Comparison of ENCODE assay signal across 9 mouse cellular contexts in genomic region chr11:3918738-3919137, GRCm38 (mm10). TPM values are rescaled to one million over a fixed set of nuclear protein-coding genes. Genes with fewer than 3 reads are reported as not detected.
DNase-seq lines count a peak whose midpoint lies in the region; ATAC-seq and TF ChIP-seq lines count a peak whose summit lies in the region.
"Had no signal": no experiment of that assay in that cellular context is flagged by ENCODE, and none has a peak within 500 bp of the region (broad histone marks: within the 10 kb centered on the region; RNA-seq: fewer than 3 reads in every experiment).

No protein-coding gene starts in this region.

- peak; percentile 63 to 73 (median 72) for TF ChIP-seq CTCF in MEL (IDR thresholded peaks at IDR 0.05 in 2 of 3, conservative IDR thresholded peaks at IDR 0.05 in 1 of 3; ENCODE audit: control insufficient read depth in 1 of 3, insufficient read depth in 1 of 3, low read depth in 2 of 3, low read length in 3 of 3, poor library complexity in 1 of 3, severe bottlenecking in 1 of 3)

- TF ChIP-seq EP300 in MEL (IDR thresholded peaks at IDR 0.05; ENCODE audit: low read depth in 1 of 2, low read length in 2 of 2), result no peak

- DNase-seq in cerebellum, postnatal 14 days, result peak; percentile 70 to 76
- DNase-seq in cerebellum, adult 11-12 months, result no peak
- DNase-seq in left cerebral cortex, postnatal 4 days, result peak; percentile 60
- no peak for DNase-seq in left cerebral cortex, postnatal 10 days (ENCODE audit: extremely low spot score in 1 of 2, low spot score in 2 of 2)
- DNase-seq in MEL (ENCODE audit: low read depth, low spot score), result peak; percentile 78
- DNase-seq in lung, postnatal 14 days, result peak; percentile 36
- DNase-seq in spleen, postnatal 36 days (ENCODE audit: low spot score in 2 of 2), result no peak

- no peak for TF ChIP-seq POLR2A in MEL (IDR thresholded peaks at IDR 0.05; ENCODE audit: control insufficient read depth in 1 of 2, insufficient read depth in 1 of 2, low read depth in 1 of 2, low read length in 2 of 2, poor library complexity in 1 of 2)

- intact Hi-C loops in left cerebral cortex, postnatal 4 days (cut with DNase I), result loop anchor here (10.0 kb wide), 2 partner anchors 214 to 384 kb away; no protein-coding TSS in a partner anchor
- intact Hi-C loops in left cerebral cortex, postnatal 10 days (cut with DNase I), result loop anchor here (10.0 kb wide), 2 partner anchors 224 to 384 kb away; no protein-coding TSS in a partner anchor

- no peak overlapping the region for H3K4me3 ChIP-seq in MEL (ENCODE audit: control insufficient read depth in 1 of 2, insufficient read depth in 1 of 2, low read depth in 2 of 2, low read length in 2 of 2)
- H3K4me3 ChIP-seq in heart, embryonic 11.5 days (ENCODE audit: low read depth, low read length), result no peak overlapping the region
- H3K4me3 ChIP-seq: hindbrain, embryonic 12.5 days had no signal

- no peak overlapping the region for H3K4me2 ChIP-seq in heart, embryonic 11.5 days
- H3K4me2 ChIP-seq: hindbrain, embryonic 12.5 days had no signal

- H3K27me3 ChIP-seq in MEL (ENCODE audit: control insufficient read depth in 1 of 2, insufficient read depth in 2 of 2, low read length in 2 of 2), result no peaks in the 10 kb centered on the region
- no peaks in the 10 kb centered on the region for H3K27me3 ChIP-seq in heart, embryonic 11.5 days (ENCODE audit: control insufficient read depth, insufficient read depth, low read length)
- H3K27me3 ChIP-seq: hindbrain, embryonic 12.5 days had no signal

- H3K36me3 ChIP-seq in MEL (ENCODE audit: control insufficient read depth in 1 of 2, insufficient read depth in 2 of 2, low read length in 2 of 2), result peaks cover 0 to 6% of the 10 kb centered on the region in 2 experiments; a peak in 1 of 4 replicates
- H3K36me3 ChIP-seq in heart, embryonic 11.5 days (ENCODE audit: control insufficient read depth, insufficient read depth, low read length), result peaks cover 8% of the 10 kb centered on the region

- H3K9ac ChIP-seq in MEL (ENCODE audit: control insufficient read depth, low read depth, low read length, poor library complexity, severe bottlenecking), result no peak overlapping the region
- H3K9ac ChIP-seq in heart, embryonic 11.5 days (ENCODE audit: low read depth, low read length), result no peak overlapping the region
- H3K9ac ChIP-seq: hindbrain, embryonic 12.5 days had no signal

- WGBS in heart, embryonic 11.5 days (ENCODE audit: insufficient replicate concordance), result 82% methylated on average over 1 of the region's 1 CpGs

- H3K4me1 ChIP-seq in MEL (ENCODE audit: control insufficient read depth in 1 of 2, insufficient read depth in 2 of 2, low read length in 2 of 2), result peaks cover 6 to 16% of the 10 kb centered on the region in 2 experiments
- peaks cover 7% of the 10 kb centered on the region; the same call in 1 of the 2 replicates for H3K4me1 ChIP-seq in heart, embryonic 11.5 days (ENCODE audit: control insufficient read depth, insufficient read depth, low read length)

- H3K79me2 ChIP-seq in MEL (ENCODE audit: control insufficient read depth, insufficient read depth, low read length, poor library complexity), result no peaks in the 10 kb centered on the region; the same call in 1 of the 2 replicates

- ATAC-seq in heart, embryonic 11.5 days (replicated peaks; ENCODE audit: insufficient number of reproducible peaks, low FRiP score, low TSS enrichment), result no peak

- H3K9me3 ChIP-seq in MEL (replicated peaks; ENCODE audit: insufficient read depth, low read length), result no peaks in the 10 kb centered on the region
- H3K9me3 ChIP-seq in heart, embryonic 11.5 days (replicated peaks; ENCODE audit: control insufficient read depth, low read length), result no peaks in the 10 kb centered on the region
- H3K9me3 ChIP-seq: hindbrain, embryonic 12.5 days had no signal

- H3K27ac ChIP-seq in MEL (ENCODE audit: control insufficient read depth, low read depth, low read length), result no peak overlapping the region
- H3K27ac ChIP-seq in heart, embryonic 11.5 days (ENCODE audit: low read depth, low read length), result no peak overlapping the region
- H3K27ac ChIP-seq: hindbrain, embryonic 12.5 days had no signal

- TF ChIP-seq RAD21 in MEL (IDR thresholded peaks at IDR 0.05; ENCODE audit: low read depth, low read length), result peak; percentile 49

TF ChIP-seq in MEL, 35 proteins besides CTCF, POLR2A, EP300 and RAD21:
- TF ChIP-seq UBTF (IDR thresholded peaks at IDR 0.05; ENCODE audit: borderline replicate concordance, insufficient read depth, low read depth, low read length) (no peak), RCOR1 (IDR thresholded peaks at IDR 0.05; ENCODE audit: low read depth, low read length) (peak; percentile 16; the same call in 1 of the 2 replicates), BHLHE40 (IDR thresholded peaks at IDR 0.05; ENCODE audit: borderline replicate concordance, low read depth, low read length) (no peak), MXI1 (IDR thresholded peaks at IDR 0.05; ENCODE audit: low read depth, low read length) (0 out of 2 replicates have a peak, but pooled peaks have one; percentile 49), NRF1 (IDR thresholded peaks at IDR 0.05; ENCODE audit: insufficient read depth, low read depth, low read length, poor library complexity, severe bottlenecking) (no peak), USF1 (IDR thresholded peaks at IDR 0.05; ENCODE audit: low read depth, low read length) (peak; percentile 48; the same call in 1 of the 2 replicates), MEF2A (IDR thresholded peaks at IDR 0.05; ENCODE audit: extremely low read depth, insufficient replicate concordance, low read depth, low read length, poor library complexity, severe bottlenecking) (no peak), GATA1 (IDR thresholded peaks at IDR 0.05; ENCODE audit: low read depth, low read length) (no peak), MYC (IDR thresholded peaks at IDR 0.05; ENCODE audit: low read depth, low read length) (peak; percentile 98), ZNF384 (IDR thresholded peaks at IDR 0.05; ENCODE audit: low read depth, low read length) (no peak), SMC3 (IDR thresholded peaks at IDR 0.05; ENCODE audit: low read depth, low read length) (peak; percentile 54), MAX (IDR thresholded peaks at IDR 0.05; ENCODE audit: low read length) (peak; percentile 77), ELF1 (IDR thresholded peaks at IDR 0.05; ENCODE audit: low read depth, low read length) (no peak), HCFC1 (IDR thresholded peaks at IDR 0.05; ENCODE audit: low read depth, low read length) (0 out of 2 replicates have a peak, but pooled peaks have one; percentile 39)

RNA-seq across cellular contexts. Expression of gene Slc35e4, which starts 4.3 kb away (rescaled TPM):
- total RNA-seq in left cerebral cortex, postnatal 4 days (2021), result 10 to 100 TPM; 19.8 to 20.9 TPM
- 10 to 100 TPM; 25.2 to 27.7 TPM for total RNA-seq in left cerebral cortex, postnatal 10 days (2021)
- total RNA-seq in MEL (2012; rRNA removed), result 12.1 and 13.4 TPM in 2 replicates
- 10 to 100 TPM in 1 of 2 experiments, not detected in 1; 14.0 TPM for polyA plus RNA-seq in MEL (2012; ENCODE audit: insufficient read depth in 1 of 2, insufficient read length in 2 of 2, low read depth in 1 of 2, low replicate concordance in 2 of 2, missing spikeins in 1 of 2)
- polyA plus RNA-seq in heart, embryonic 11.5 days (2014; fragmentation: Nextera tagmentation; extraction: Ambion mirVana), result 2.9 and 3.0 TPM in 2 replicates

RNA-seq across cellular contexts. Expression of gene Tcn2, which starts 13.2 kb away (rescaled TPM):
- total RNA-seq in left cerebral cortex, postnatal 4 days (2021), result 10 to 100 TPM; 10.1 to 10.9 TPM
- total RNA-seq in left cerebral cortex, postnatal 10 days (2021), result 10 to 100 TPM; 13.0 to 14.5 TPM
- 11.4 and 14.1 TPM in 2 replicates for total RNA-seq in MEL (2012; rRNA removed)
- polyA plus RNA-seq in MEL (2012; ENCODE audit: insufficient read depth in 1 of 2, insufficient read length in 2 of 2, low read depth in 1 of 2, low replicate concordance in 2 of 2, missing spikeins in 1 of 2), result 10 to 100 TPM in 1 of 2 experiments, not detected in 1; 16.0 TPM
- 71.2 and 72.5 TPM in 2 replicates for polyA plus RNA-seq in heart, embryonic 11.5 days (2014; fragmentation: Nextera tagmentation; extraction: Ambion mirVana)

RNA-seq across cellular contexts. Expression of gene Dusp18, which starts 23.7 kb away (rescaled TPM):
- 10 to 100 TPM; 28.8 to 29.1 TPM for total RNA-seq in left cerebral cortex, postnatal 4 days (2021)
- total RNA-seq in left cerebral cortex, postnatal 10 days (2021), result 10 to 100 TPM; 18.8 to 21.0 TPM
- total RNA-seq in MEL (2012; rRNA removed), result 0.81 and 0.92 TPM in 2 replicates
- polyA plus RNA-seq in MEL (2012; ENCODE audit: insufficient read depth in 1 of 2, insufficient read length in 2 of 2, low read depth in 1 of 2, low replicate concordance in 2 of 2, missing spikeins in 1 of 2), result 1 to 10 TPM in 1 of 2 experiments, not detected in 1; 2.2 TPM
- polyA plus RNA-seq in heart, embryonic 11.5 days (2014; fragmentation: Nextera tagmentation; extraction: Ambion mirVana), result 11.9 and 12.2 TPM in 2 replicates

RNA-seq across cellular contexts. Expression of gene 4921536K21Rik, which starts 23.8 kb away (rescaled TPM):
- 1 to 10 TPM in 1 of 2 experiments, under 1 TPM in 1; 0.93 to 1.3 TPM for total RNA-seq in left cerebral cortex, postnatal 4 days (2021)
- total RNA-seq in left cerebral cortex, postnatal 10 days (2021), result under 1 TPM; 0.62 to 0.65 TPM
- total RNA-seq in MEL (2012; rRNA removed), result 0.08 and 0.10 TPM in 2 replicates
- polyA plus RNA-seq in MEL (2012; ENCODE audit: insufficient read depth in 1 of 2, insufficient read length in 2 of 2, low read depth in 1 of 2, low replicate concordance in 2 of 2, missing spikeins in 1 of 2), result under 1 TPM in 1 of 2 experiments, not detected in 1; 0.40 TPM
- not detected in 2 replicates for polyA plus RNA-seq in heart, embryonic 11.5 days (2014; fragmentation: Nextera tagmentation; extraction: Ambion mirVana)

RNA-seq across cellular contexts. Expression of gene Pes1, which starts 45.0 kb away (rescaled TPM):
- 10 to 100 TPM; 55.8 to 56.3 TPM for total RNA-seq in left cerebral cortex, postnatal 4 days (2021)
- total RNA-seq in left cerebral cortex, postnatal 10 days (2021), result 10 to 100 TPM; 34.3 to 47.9 TPM
- 224 and 240 TPM in 2 replicates for total RNA-seq in MEL (2012; rRNA removed)
- 100 to 1,000 TPM; 301 to 498 TPM for polyA plus RNA-seq in MEL (2012; ENCODE audit: insufficient read depth in 1 of 2, insufficient read length in 2 of 2, low read depth in 1 of 2, low replicate concordance in 2 of 2, missing spikeins in 1 of 2)
- polyA plus RNA-seq in heart, embryonic 11.5 days (2014; fragmentation: Nextera tagmentation; extraction: Ambion mirVana), result 48.2 and 51.5 TPM in 2 replicates

Comparison
In these comparisons a context has a peak if more than half of its experiments do, and no peak if none do; other contexts are left out.
1. DNase-seq: peak in cerebellum, postnatal 14 days (2 of 2), left cerebral cortex, postnatal 4 days (single experiment), MEL (single experiment) and lung, postnatal 14 days (single experiment); none in cerebellum, adult 11-12 months (single experiment), left cerebral cortex, postnatal 10 days (0 of 2) and spleen, postnatal 36 days (0 of 2).
2. RNA of gene Dusp18, which starts 23.7 kb away (total RNA-seq): 28.8 to 29.1 TPM in left cerebral cortex, postnatal 4 days and 18.8 to 21.0 TPM in left cerebral cortex, postnatal 10 days; 0.81 to 0.92 TPM in MEL; every median in the first group is over 10 times any median in the second.